ENCODE assay signal across 8 mouse cellular contexts in genomic region chr1:80756824-80757649, GRCm38 (mm10). TPM values are rescaled to one million over a fixed set of nuclear protein-coding genes. Genes with fewer than 3 reads are reported as not detected.
DNase-seq lines count a peak whose midpoint lies in the region; ATAC-seq lines count a peak whose summit lies in the region.

No protein-coding gene starts in this region.

- peak overlapping the region; percentile 62 for H3K4me3 ChIP-seq in forebrain, embryonic 13.5 days
- H3K4me3 ChIP-seq in hindbrain, embryonic 16.5 days (ENCODE audit: low read length), result peak overlapping the region; percentile 86

- no peaks in the 10 kb centered on the region for H3K9me3 ChIP-seq in forebrain, embryonic 13.5 days (replicated peaks)
- no peaks in the 10 kb centered on the region for H3K9me3 ChIP-seq in hindbrain, embryonic 16.5 days (ENCODE audit: control insufficient read depth, low read length)

- no peaks in the 10 kb centered on the region for H3K36me3 ChIP-seq in forebrain, embryonic 13.5 days (ENCODE audit: poor library complexity, severe bottlenecking)
- H3K36me3 ChIP-seq in hindbrain, embryonic 16.5 days (ENCODE audit: control insufficient read depth, insufficient read depth, low read length), result no peaks in the 10 kb centered on the region

- 7% methylated on average over 14 of the region's 14 CpGs for WGBS in forebrain, embryonic 13.5 days
- 6% methylated on average over 14 of the region's 14 CpGs for WGBS in hindbrain, embryonic 16.5 days

- H3K4me1 ChIP-seq in forebrain, embryonic 13.5 days, result peaks cover 14% of the 10 kb centered on the region
- peaks cover 9% of the 10 kb centered on the region for H3K4me1 ChIP-seq in hindbrain, embryonic 16.5 days (ENCODE audit: control insufficient read depth, insufficient read depth, low read depth, low read length)

- peak; percentile 61 for ATAC-seq in CD4-positive, CD25-positive, alpha-beta regulatory T cell, adult 4 months
- peak; percentile 67 for ATAC-seq in activated CD4-positive, CD25-positive, alpha-beta regulatory T cell, adult 4 months
- peak; percentile 61 for ATAC-seq in forebrain, embryonic 13.5 days
- ATAC-seq in hindbrain, embryonic 16.5 days, result peak; percentile 86
- ATAC-seq in megakaryocyte progenitor cell, adult 5-6 weeks (replicated peaks; ENCODE audit: poor library complexity), result peak; percentile 61

- no peak overlapping the region for H3K27ac ChIP-seq in forebrain, embryonic 13.5 days
- H3K27ac ChIP-seq in hindbrain, embryonic 16.5 days (ENCODE audit: low read depth, low read length), result peak overlapping the region; percentile 13; the same call in 1 of the 2 replicates

- DNase-seq in left cerebral cortex, postnatal 25 days (ENCODE audit: low spot score in 2 of 2), result peak; percentile 18 to 28
- peak; percentile 10 to 32 for DNase-seq in spleen, adult 18-20 months
- DNase-seq in urinary bladder, postnatal 10 days (ENCODE audit: low spot score), result no peak

- H3K27me3 ChIP-seq in forebrain, embryonic 13.5 days, result peaks cover 27% of the 10 kb centered on the region
- H3K27me3 ChIP-seq in hindbrain, embryonic 16.5 days (replicated peaks; ENCODE audit: control insufficient read depth, insufficient read depth, low read length), result peaks cover 2% of the 10 kb centered on the region; the same call in 1 of the 2 replicates

- H3K9ac ChIP-seq in forebrain, embryonic 13.5 days, result no peak overlapping the region
- peak overlapping the region; percentile 77 for H3K9ac ChIP-seq in hindbrain, embryonic 16.5 days (ENCODE audit: low read depth, low read length)

- intact Hi-C loops in left cerebral cortex, postnatal 25 days (cut with DNase I), result no loop called here

- H3K4me2 ChIP-seq in forebrain, embryonic 13.5 days, result peak overlapping the region; percentile 98
- peak overlapping the region; percentile 97 for H3K4me2 ChIP-seq in hindbrain, embryonic 16.5 days (ENCODE audit: low read length)

RNA-seq across cellular contexts. Expression of gene Dock10, which starts 1.3 kb away (rescaled TPM):
- polyA plus RNA-seq in CD4-positive, CD25-positive, alpha-beta regulatory T cell, adult 4 months (2017; shearing (Covaris generic)), result 100 to 1,000 TPM; 116 to 121 TPM
- 100 to 1,000 TPM in 1 of 2 experiments, 10 to 100 TPM in 1; 93.0 to 114 TPM for polyA plus RNA-seq in activated CD4-positive, CD25-positive, alpha-beta regulatory T cell, adult 4 months (2017; shearing (Covaris generic))
- polyA plus RNA-seq in forebrain, embryonic 13.5 days (2015; fragmentation: Nextera tagmentation; extraction: Ambion mirVana), result 1.3 and 2.2 TPM in 2 replicates
- polyA plus RNA-seq in hindbrain, embryonic 16.5 days (2015; fragmentation: Nextera tagmentation; extraction: Ambion mirVana), result 5.8 and 5.9 TPM in 2 replicates
- total RNA-seq in left cerebral cortex, postnatal 25 days (2021), result 10 to 100 TPM; 24.4 to 38.7 TPM
- total RNA-seq in megakaryocyte progenitor cell, adult 5-6 weeks (2015), result 127 and 144 TPM in 2 replicates
- 88.8 and 109 TPM in 2 replicates for total RNA-seq in megakaryocyte progenitor cell, adult 5-6 weeks (2017)

Comparison
In these comparisons a context has a peak if more than half of its experiments do, and no peak if none do; other contexts are left out.
1. RNA of gene Dock10, which starts 1.3 kb away (polyA plus RNA-seq): 116 to 121 TPM in CD4-positive, CD25-positive, alpha-beta regulatory T cell, adult 4 months and 93.0 to 114 TPM in activated CD4-positive, CD25-positive, alpha-beta regulatory T cell, adult 4 months; 5.8 to 5.9 TPM in hindbrain, embryonic 16.5 days and 1.3 to 2.2 TPM in forebrain, embryonic 13.5 days; every median in the first group is over 10 times any median in the second.
2. Peak in every context shown above with its lines, with median percentiles within 50 percentile points of each other: ATAC-seq.